Mouse (Mus musculus): Measurements from ENCODE around the gene Gm13128. TPM values are rescaled to one million over a fixed set of nuclear protein-coding genes. Genes with fewer than 3 reads are reported as not detected.
"Not testable (repeated sequence)": the region's sequence is repeated elsewhere in the genome, so short reads cannot be mapped to it uniquely, and the experiment has no call there.

Gm13128 gene
- not detected in 2 replicates for polyA plus RNA-seq (2015; fragmentation: Nextera tagmentation; extraction: Ambion mirVana)

DNA sequence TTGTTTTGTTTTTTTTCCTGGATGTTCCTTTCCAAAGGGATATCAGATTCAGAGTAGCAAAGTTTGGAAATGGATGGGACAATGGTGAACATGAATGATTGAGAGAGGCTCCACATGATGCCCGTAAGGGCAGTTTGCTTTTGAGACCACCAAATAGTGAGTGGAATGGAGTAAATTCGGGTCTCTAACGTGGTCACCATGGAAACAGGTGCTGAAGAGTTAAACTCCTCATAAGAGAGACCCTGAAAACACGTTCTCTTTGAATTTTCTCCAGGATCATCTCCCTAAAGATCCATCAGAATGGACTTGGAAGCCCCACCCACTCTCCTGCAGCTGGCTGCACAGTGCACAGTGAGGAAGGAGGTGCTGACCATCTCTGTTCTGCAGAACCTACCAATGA, at the start of gene Gm13128:
Gene Gm13128, plus strand, starts transcription at position 301 of the 400 bp plus-strand sequence.
- ATAC-seq (ENCODE audit: low FRiP score), result not testable (repeated sequence)

DNA sequence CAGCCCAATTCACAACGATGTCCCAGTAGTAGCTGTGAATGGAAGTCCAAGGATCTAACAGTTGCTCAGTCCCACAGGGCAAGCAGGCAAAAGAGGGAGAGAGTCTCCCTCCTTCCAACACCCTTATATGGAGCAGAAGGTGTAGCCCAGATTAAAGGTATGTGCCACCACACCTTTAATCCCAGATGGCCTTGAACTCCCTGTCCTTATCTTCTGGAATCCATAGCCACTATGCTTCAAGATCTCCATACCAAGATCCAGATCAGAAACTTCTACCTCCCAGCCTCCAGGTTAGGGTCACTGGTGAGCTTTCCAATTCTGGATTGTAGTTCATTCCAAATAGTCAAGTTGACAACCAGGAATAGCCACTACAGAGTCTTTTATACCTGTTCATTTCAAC, 49.7 kb upstream of the Gm13128 start, which contains the start of gene Pramel5:
Gene Pramel5, minus strand, starts transcription at position 101 of the 400 bp plus-strand sequence.
- H3K4me2 ChIP-seq; ATAC-seq (ENCODE audit: low FRiP score): not testable (repeated sequence)
- 83% methylated on average over 1 of the region's 1 CpGs for WGBS

More for the DNA sequence above, at the start of gene Gm13128:
- WGBS, result 62% methylated on average over 4 of the region's 4 CpGs
- H3K36me3 ChIP-seq; H3K9ac ChIP-seq (replicated peaks); H3K27me3 ChIP-seq (replicated peaks); H3K4me1 ChIP-seq; H3K4me3 ChIP-seq (replicated peaks); H3K4me2 ChIP-seq; H3K9me3 ChIP-seq (replicated peaks); H3K27ac ChIP-seq (replicated peaks): not testable (repeated sequence)

DNA sequence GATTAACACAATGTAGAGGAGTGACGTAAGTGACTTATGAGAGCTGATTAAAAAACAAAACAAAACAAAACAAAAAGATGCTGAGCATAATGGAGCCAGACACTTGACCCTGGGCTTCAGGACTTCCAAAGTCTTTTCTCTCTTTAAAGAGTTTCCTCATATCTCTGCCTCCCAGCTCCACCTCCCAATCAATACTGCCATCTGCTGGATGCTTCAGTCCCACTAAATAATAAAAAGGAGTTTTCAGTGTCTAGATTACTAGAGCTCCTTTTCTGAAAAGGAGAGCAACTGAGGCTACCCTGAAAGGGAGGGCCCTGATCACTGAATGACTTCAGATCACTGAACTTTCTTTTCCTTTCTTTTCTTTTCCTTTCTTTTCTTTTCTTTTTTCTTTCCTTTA, 30.6 kb upstream of the Gm13128 start:
- not testable (repeated sequence) for ATAC-seq (ENCODE audit: low FRiP score); H3K4me2 ChIP-seq
- 55% methylated on average over 1 of the region's 1 CpGs for WGBS

More for the DNA sequence above, 49.7 kb upstream of the Gm13128 start, which contains the start of gene Pramel5:
- H3K9ac ChIP-seq (replicated peaks); H3K27me3 ChIP-seq (replicated peaks); H3K4me3 ChIP-seq (replicated peaks); H3K4me1 ChIP-seq; H3K27ac ChIP-seq (replicated peaks); H3K36me3 ChIP-seq: not testable (repeated sequence)
- H3K9me3 ChIP-seq (replicated peaks), result peaks cover 21% of the 10 kb centered on the region; the same call in 1 of the 2 replicates

DNA sequence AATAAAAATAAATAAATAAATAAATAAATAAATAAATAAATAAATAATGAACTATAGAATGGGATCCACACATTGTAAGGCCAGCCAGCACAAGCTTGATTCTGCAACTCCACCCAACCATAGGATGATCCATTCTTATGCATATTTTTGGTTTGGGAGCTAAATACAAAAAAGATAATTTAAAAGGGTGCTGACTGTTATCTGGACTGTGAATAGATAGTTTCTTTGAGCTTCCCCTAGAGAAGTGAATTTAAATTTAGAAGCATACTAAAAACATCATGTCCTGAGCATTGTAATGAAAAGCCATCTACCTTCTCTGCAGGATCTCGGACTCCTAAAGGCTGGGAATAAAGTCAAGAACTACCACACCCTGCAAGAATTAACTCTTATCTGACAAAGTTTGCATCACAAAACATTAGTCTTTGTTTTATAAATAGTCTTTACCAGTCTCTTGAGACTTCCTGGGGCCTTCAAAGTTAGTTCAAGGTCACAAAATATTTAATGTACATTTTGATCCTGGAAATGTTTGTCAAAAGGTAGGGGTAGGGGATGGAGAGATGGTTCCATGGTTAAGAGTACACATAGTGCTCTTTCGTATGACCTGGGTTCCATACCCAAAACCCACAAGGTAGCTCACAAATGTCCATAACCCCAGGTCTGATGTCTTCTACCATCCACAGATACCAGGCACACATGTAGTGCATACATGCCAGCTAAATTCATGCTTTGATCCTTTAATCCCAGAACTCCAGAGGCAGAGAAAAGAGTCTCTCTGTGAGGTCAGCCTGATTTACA, 17.2 kb upstream of the Gm13128 start:
- not testable (repeated sequence) for H3K27me3 ChIP-seq (replicated peaks); H3K36me3 ChIP-seq; H3K9me3 ChIP-seq (replicated peaks); H3K27ac ChIP-seq (replicated peaks); H3K4me3 ChIP-seq (replicated peaks); H3K4me1 ChIP-seq; H3K9ac ChIP-seq (replicated peaks); H3K4me2 ChIP-seq; ATAC-seq (ENCODE audit: low FRiP score)
- 77% methylated on average over 2 of the region's 2 CpGs for WGBS

More for the DNA sequence above, 30.6 kb upstream of the Gm13128 start:
- not testable (repeated sequence) for H3K27ac ChIP-seq (replicated peaks); H3K27me3 ChIP-seq (replicated peaks); H3K4me3 ChIP-seq (replicated peaks); H3K4me1 ChIP-seq; H3K36me3 ChIP-seq; H3K9ac ChIP-seq (replicated peaks); H3K9me3 ChIP-seq (replicated peaks)

DNA sequence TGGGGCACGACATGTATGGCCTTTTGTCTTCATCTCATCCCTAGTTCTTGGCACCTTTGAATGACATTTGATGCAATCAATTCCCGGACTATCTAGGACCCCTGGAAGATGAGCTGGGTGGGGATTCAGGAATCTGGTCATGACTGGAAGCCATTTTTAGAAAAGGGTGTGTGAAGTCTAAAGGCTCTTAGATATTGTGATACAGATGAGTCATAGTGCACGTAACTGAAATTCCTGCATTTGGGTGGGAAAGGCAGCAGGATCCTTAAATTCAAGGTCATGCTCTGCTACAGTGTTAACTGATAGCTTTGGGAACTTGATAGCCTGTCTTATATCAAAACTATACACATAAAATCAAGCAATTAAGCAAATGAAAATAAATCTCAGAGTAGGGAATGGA, 5.8 kb downstream of the Gm13128 start:
- H3K4me2 ChIP-seq; H3K36me3 ChIP-seq; H3K4me1 ChIP-seq; H3K4me3 ChIP-seq (replicated peaks); H3K27me3 ChIP-seq (replicated peaks); H3K9ac ChIP-seq (replicated peaks); ATAC-seq (ENCODE audit: low FRiP score); H3K9me3 ChIP-seq (replicated peaks); H3K27ac ChIP-seq (replicated peaks): not testable (repeated sequence)
- WGBS, result 93% methylated on average over 2 of the region's 3 CpGs

DNA sequence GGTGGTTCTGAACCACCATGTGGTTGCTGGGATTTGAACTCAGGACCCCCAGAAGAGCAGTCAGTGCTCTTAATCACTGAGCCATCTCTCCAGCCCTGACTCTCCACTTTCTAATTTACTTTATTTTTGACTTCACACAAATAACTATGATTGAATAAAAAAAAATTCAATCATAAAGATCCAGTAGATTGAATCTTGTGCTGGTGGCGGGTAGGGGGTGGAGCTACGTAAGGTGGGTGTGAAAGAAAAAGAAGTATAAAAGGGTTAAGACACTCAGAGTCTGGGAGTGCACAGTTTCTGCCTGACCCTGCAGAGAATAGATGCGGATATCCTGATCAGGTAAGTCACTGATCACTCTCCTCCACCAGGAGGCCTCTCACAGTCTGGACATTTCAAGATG, 27.6 kb downstream of the Gm13128 start, which contains the start of gene Gm13119:
Gene Gm13119, plus strand, starts transcription at position 301 of the 400 bp plus-strand sequence.
- H3K4me2 ChIP-seq; H3K4me1 ChIP-seq; ATAC-seq (ENCODE audit: low FRiP score); H3K9me3 ChIP-seq (replicated peaks); H3K36me3 ChIP-seq; H3K27me3 ChIP-seq (replicated peaks); H3K9ac ChIP-seq (replicated peaks); H3K4me3 ChIP-seq (replicated peaks); H3K27ac ChIP-seq (replicated peaks): not testable (repeated sequence)
- 88% methylated on average over 3 of the region's 3 CpGs for WGBS

DNA sequence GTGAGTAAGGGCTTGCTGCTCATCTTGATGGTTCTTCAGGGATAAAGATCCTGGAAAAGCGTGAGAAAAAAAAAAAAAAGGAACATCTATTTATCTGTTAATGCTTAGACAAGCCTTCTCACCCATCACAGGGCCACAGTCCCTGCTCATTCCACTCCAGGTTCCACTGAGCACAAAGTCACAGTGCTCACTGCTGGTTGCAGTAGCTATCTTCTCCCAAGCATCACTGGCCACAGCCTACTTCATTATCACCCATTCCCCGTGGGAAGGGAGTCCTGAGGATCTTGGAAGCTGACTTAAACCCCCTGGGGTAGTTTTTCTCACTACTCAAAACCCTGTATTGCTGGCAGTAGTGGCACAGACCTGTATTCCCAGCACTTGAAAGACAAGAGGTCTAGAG, 47.9 kb downstream of the Gm13128 start, which contains the start of gene Pramef20:
Gene Pramef20, minus strand, starts transcription at position 23 of the 400 bp plus-strand sequence.
- no peaks in the 10 kb centered on the region for H3K27me3 ChIP-seq (replicated peaks)
- H3K4me2 ChIP-seq, result no peak within 1 kb of the TSS
- WGBS, result 56% methylated on average over 2 of the region's 2 CpGs
- ATAC-seq (ENCODE audit: low FRiP score), result no peak
- H3K27ac ChIP-seq (replicated peaks), result no peak within 1 kb of the TSS
- 0 out of 2 replicates have a peak, but pooled peaks cover 5% of the 10 kb centered on the region for H3K9me3 ChIP-seq (replicated peaks)
- no peak within 1 kb of the TSS for H3K9ac ChIP-seq (replicated peaks)
- no peaks in the 10 kb centered on the region for H3K36me3 ChIP-seq
- no peaks in the 10 kb centered on the region for H3K4me1 ChIP-seq
- H3K4me3 ChIP-seq (replicated peaks), result no peak within 1 kb of the TSS

Other genes with a start within 250 kb of the Gm13128 start
- not detected in 2 replicates for gene Gm13102, start 223.8 kb upstream of the Gm13128 start, polyA plus RNA-seq (2015; fragmentation: Nextera tagmentation; extraction: Ambion mirVana)
- not detected in 2 replicates for gene Oog3, start 167.6 kb upstream of the Gm13128 start, polyA plus RNA-seq (2015; fragmentation: Nextera tagmentation; extraction: Ambion mirVana)
- gene Oog2, start 139.5 kb upstream of the Gm13128 start, polyA plus RNA-seq (2015; fragmentation: Nextera tagmentation; extraction: Ambion mirVana), result not detected in 2 replicates
- gene C87977, start 116.9 kb upstream of the Gm13128 start, polyA plus RNA-seq (2015; fragmentation: Nextera tagmentation; extraction: Ambion mirVana), result not detected in 2 replicates
- not detected in 2 replicates for gene Pramel5, start 49.8 kb upstream of the Gm13128 start, polyA plus RNA-seq (2015; fragmentation: Nextera tagmentation; extraction: Ambion mirVana)
- not detected in 2 replicates for gene Gm13119, start 27.7 kb downstream of the Gm13128 start, polyA plus RNA-seq (2015; fragmentation: Nextera tagmentation; extraction: Ambion mirVana)
- gene Pramef20, start 47.7 kb downstream of the Gm13128 start, polyA plus RNA-seq (2015; fragmentation: Nextera tagmentation; extraction: Ambion mirVana), result not detected in 2 replicates
- not detected in 2 replicates for gene Pramef12, start 78.2 kb downstream of the Gm13128 start, polyA plus RNA-seq (2015; fragmentation: Nextera tagmentation; extraction: Ambion mirVana)
- gene 1700012P22Rik, start 108.5 kb downstream of the Gm13128 start, polyA plus RNA-seq (2015; fragmentation: Nextera tagmentation; extraction: Ambion mirVana), result not detected in 2 replicates
- gene Gm9944, start 123.1 kb downstream of the Gm13128 start, polyA plus RNA-seq (2015; fragmentation: Nextera tagmentation; extraction: Ambion mirVana), result not detected in 2 replicates
- not detected in 2 replicates for gene Aadacl3, start 133.5 kb downstream of the Gm13128 start, polyA plus RNA-seq (2015; fragmentation: Nextera tagmentation; extraction: Ambion mirVana)
- not detected in 2 replicates for gene 9430007A20Rik, start 189.6 kb downstream of the Gm13128 start, polyA plus RNA-seq (2015; fragmentation: Nextera tagmentation; extraction: Ambion mirVana)
- not detected in 2 replicates for gene Gm13124, start 234.9 kb downstream of the Gm13128 start, polyA plus RNA-seq (2015; fragmentation: Nextera tagmentation; extraction: Ambion mirVana)